Mouse (Mus musculus): ENCODE measurements around the gene Rcor1. TPM values are rescaled to one million over a fixed set of nuclear protein-coding genes. Genes with fewer than 3 reads are reported as not detected.

Rcor1 gene
- polyA plus RNA-seq, 1 experiment from 2014 or later = 9.1 TPM

DNA sequence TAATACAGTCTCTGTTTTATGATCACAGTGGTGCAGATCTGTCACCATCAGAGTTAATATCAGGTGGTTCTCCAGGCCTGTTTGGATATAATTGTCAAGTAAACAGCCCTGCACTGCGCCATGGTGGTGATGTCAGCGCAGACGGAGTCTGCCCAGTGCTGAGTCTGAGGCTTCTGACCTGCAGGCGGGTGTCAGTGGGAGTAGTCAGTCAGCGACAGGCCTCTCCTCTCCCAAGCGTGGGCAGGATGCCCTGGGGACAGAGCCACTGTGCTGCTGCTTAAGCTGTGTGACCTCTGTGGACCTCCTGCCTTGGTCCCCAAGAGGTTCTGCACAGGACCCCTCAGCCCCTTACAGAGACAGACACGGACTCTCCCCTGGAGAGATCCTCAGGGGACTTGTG, 50.0 kb downstream of the Rcor1 start:
- Histone ChIP-seq H3K4me3 (no peak overlapping the region), H3K9me3 (replicated peaks) (no peaks in the 10 kb centered on the region), H3K27ac (no peak overlapping the region), H3K36me3 (peaks cover 27% of the 10 kb centered on the region), H3K4me1 (no peaks in the 10 kb centered on the region; the same call in 1 of the 2 replicates), H3K27me3 (ENCODE audit: low read depth, poor library complexity, severe bottlenecking) (no peaks in the 10 kb centered on the region)
- no peak for DNase-seq (ENCODE audit: low spot score)
- WGBS = 89% methylated on average over 7 of the region's 7 CpGs

DNA sequence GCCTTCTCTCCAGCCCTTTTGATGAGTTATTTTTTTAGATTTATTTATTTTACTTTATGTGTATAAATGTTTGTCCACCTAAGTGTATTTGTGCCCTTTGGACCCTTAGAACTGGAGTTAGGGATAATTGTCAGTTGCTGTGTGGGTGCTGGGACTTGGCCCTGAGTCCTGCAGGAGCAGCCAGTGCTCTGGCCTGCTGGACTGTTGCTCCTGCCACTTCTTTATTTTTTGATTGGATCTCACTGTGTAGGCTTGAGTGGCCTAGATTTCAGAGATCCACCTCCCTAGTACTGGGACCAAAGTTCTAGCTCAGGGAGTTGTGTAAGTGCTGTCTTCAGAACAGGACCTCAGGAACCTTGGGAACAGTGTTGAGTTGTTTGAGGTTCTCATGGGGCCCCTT, 51.6 kb downstream of the Rcor1 start:
- H3K4me3 ChIP-seq = no peak overlapping the region
- DNase-seq (ENCODE audit: low spot score) = no peak
- no peaks in the 10 kb centered on the region for H3K27me3 ChIP-seq (ENCODE audit: low read depth, poor library complexity, severe bottlenecking)
- peaks cover 36% of the 10 kb centered on the region for H3K36me3 ChIP-seq
- H3K27ac ChIP-seq = no peak overlapping the region
- H3K4me1 ChIP-seq = no peaks in the 10 kb centered on the region; the same call in 1 of the 2 replicates
- no peaks in the 10 kb centered on the region for H3K9me3 ChIP-seq (replicated peaks)

DNA sequence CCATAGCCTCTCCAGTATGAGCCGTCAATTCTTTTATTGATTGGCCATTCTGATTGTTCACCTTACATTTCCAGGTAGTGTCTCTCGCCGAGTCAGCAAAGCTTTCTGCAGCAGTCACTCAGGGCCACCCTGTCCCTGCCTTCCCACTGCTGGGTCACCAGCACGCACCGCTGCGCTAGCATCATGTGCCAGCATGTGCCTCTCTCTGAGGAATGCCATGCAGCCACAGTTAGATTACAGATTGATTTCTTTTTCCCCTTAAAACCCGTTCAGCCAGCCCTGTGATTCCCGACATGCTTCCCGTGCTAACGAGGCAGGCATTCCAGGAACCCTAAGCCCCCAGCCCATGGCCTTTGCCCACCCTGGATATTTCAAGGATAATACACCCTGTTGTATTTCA, 52.8 kb downstream of the Rcor1 start:
- H3K9me3 ChIP-seq (replicated peaks) = no peaks in the 10 kb centered on the region
- no peaks in the 10 kb centered on the region for H3K27me3 ChIP-seq (ENCODE audit: low read depth, poor library complexity, severe bottlenecking)
- H3K27ac ChIP-seq = no peak overlapping the region
- H3K4me1 ChIP-seq = no peaks in the 10 kb centered on the region; the same call in 1 of the 2 replicates
- DNase-seq (ENCODE audit: low spot score) = no peak
- no peak overlapping the region for H3K4me3 ChIP-seq
- 90% methylated on average over 10 of the region's 10 CpGs for WGBS
- peaks cover 47% of the 10 kb centered on the region for H3K36me3 ChIP-seq

DNA sequence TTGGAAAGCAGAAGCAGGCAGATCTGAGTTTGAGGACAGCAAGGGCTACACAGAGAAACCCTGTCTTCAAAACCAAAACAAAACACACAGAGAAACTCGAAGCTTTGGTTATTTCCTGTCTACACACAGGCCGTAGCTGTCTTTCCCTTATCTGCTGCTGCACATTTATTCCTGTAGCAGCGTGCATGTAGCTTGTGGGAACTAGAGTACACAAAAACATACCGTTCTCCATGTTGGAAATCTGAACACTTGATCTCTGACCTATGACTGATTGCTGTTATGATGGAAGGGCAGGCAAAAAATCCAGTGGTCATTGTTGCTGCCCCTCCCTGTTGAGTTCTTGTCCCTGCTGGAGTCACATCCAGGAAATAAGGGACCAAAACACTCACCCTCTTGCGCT, 54.9 kb downstream of the Rcor1 start:
- H3K4me3 ChIP-seq = no peak overlapping the region
- no peak for DNase-seq (ENCODE audit: low spot score)
- H3K9me3 ChIP-seq (replicated peaks) = no peaks in the 10 kb centered on the region
- no peak overlapping the region for H3K27ac ChIP-seq
- WGBS = 88% methylated on average over 5 of the region's 5 CpGs
- H3K36me3 ChIP-seq = peaks cover 66% of the 10 kb centered on the region
- H3K27me3 ChIP-seq (ENCODE audit: low read depth, poor library complexity, severe bottlenecking) = no peaks in the 10 kb centered on the region
- H3K4me1 ChIP-seq = no peaks in the 10 kb centered on the region; the same call in 1 of the 2 replicates

DNA sequence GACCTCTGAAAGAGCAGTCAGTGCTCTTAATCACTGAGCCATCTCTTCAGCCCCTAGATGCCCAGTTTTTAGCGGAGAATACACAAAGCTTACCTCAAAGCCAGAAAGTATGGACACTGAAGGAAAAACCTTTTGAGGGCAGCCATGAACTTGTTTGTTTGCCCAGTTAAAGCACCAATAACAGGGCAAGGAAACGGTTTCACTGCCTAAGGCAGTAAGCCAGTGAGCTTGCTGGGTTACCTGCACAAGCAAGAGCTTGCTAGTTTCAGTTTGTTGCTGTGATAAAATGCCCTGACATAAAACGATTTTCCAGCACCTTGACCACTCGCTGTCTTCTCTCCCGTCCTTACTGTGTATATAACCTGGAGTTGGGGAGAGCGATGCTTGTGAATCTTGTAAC, 55.9 kb downstream of the Rcor1 start:
- no peak for DNase-seq (ENCODE audit: low spot score)
- 96% methylated on average over 6 of the region's 6 CpGs for WGBS
- Histone ChIP-seq H3K4me3 (no peak overlapping the region), H3K9me3 (replicated peaks) (no peaks in the 10 kb centered on the region), H3K36me3 (peaks cover 70% of the 10 kb centered on the region), H3K27ac (no peak overlapping the region), H3K4me1 (no peaks in the 10 kb centered on the region; the same call in 1 of the 2 replicates), H3K27me3 (ENCODE audit: low read depth, poor library complexity, severe bottlenecking) (no peaks in the 10 kb centered on the region)

DNA sequence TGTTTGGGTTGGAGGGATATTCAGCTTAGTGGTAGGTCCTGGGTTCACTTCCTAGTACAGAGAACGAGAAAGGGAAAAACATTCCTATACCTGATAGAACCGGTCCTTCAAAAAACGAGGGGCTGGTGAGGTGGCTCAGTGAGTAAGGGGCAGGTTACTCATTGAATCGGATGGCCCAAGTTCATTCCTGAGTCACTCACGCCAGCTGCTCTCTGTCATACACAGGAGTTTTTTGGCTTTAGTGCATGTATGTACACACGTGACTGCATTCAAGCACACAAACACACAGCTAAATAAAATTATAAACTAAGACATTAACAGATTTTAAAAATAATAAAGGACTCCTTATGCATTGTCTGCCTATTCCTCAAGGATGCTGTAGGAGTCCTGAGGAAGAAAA, 57.1 kb downstream of the Rcor1 start:
- no peaks in the 10 kb centered on the region; the same call in 1 of the 2 replicates for H3K4me1 ChIP-seq
- no peaks in the 10 kb centered on the region for H3K27me3 ChIP-seq (ENCODE audit: low read depth, poor library complexity, severe bottlenecking)
- no peak overlapping the region for H3K27ac ChIP-seq
- H3K9me3 ChIP-seq (replicated peaks) = no peaks in the 10 kb centered on the region
- 93% methylated on average over 6 of the region's 6 CpGs for WGBS
- H3K36me3 ChIP-seq = peaks cover 79% of the 10 kb centered on the region
- no peak for DNase-seq (ENCODE audit: low spot score)
- no peak overlapping the region for H3K4me3 ChIP-seq

DNA sequence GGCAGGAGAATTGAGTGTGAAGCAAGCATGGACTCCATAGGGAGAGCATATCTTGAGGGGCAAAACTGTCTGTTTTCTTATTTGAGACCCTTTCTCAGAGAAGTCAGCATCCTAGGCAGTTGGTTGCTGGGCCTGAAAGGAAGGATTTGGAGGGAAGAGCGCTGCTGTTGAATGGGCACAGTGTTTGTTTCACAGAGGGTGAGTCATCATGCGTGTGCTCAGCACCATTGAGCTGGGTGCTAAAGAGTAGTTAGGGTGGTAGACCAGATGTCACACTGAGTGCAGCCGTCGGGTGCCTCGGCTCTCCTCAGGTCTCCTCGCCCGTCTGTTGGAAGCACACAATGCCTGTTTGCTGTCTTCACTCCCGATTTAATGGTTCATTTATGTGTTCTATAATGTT, 57.9 kb downstream of the Rcor1 start:
- no peak for DNase-seq (ENCODE audit: low spot score)
- 95% methylated on average over 8 of the region's 8 CpGs for WGBS
- Histone ChIP-seq H3K4me1 (no peaks in the 10 kb centered on the region; the same call in 1 of the 2 replicates), H3K27ac (no peak overlapping the region), H3K9me3 (replicated peaks) (no peaks in the 10 kb centered on the region), H3K4me3 (no peak overlapping the region), H3K27me3 (ENCODE audit: low read depth, poor library complexity, severe bottlenecking) (no peaks in the 10 kb centered on the region), H3K36me3 (peaks cover 81% of the 10 kb centered on the region)

DNA sequence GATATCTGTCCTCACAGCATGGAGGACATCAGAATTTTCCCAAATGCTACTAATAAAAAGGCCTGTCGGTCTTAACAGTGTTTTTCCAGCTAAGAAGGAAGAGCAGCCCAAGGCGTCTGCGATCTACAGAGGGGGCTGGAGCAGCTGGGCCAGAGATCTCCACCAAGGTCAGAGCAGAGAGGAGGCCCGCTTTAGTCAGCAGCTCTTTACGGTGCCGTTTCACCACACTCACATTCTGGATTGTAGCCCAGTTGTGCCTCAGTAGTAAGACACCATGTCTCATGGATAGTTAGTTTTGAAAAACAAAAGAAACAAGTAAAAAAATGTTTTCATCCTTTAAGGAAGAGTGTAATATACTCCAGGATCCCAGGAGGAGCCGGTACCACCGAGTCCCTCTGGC, 72.0 kb downstream of the Rcor1 start:
- Histone ChIP-seq H3K27me3 (ENCODE audit: low read depth, poor library complexity, severe bottlenecking) (no peaks in the 10 kb centered on the region), H3K4me3 (no peak overlapping the region), H3K9me3 (replicated peaks) (no peaks in the 10 kb centered on the region), H3K27ac (no peak overlapping the region), H3K4me1 (0 out of 2 replicates have a peak, but pooled peaks cover 3% of the 10 kb centered on the region), H3K36me3 (peaks cover 94% of the 10 kb centered on the region)
- DNase-seq (ENCODE audit: low spot score) = no peak
- WGBS = 94% methylated on average over 8 of the region's 8 CpGs

DNA sequence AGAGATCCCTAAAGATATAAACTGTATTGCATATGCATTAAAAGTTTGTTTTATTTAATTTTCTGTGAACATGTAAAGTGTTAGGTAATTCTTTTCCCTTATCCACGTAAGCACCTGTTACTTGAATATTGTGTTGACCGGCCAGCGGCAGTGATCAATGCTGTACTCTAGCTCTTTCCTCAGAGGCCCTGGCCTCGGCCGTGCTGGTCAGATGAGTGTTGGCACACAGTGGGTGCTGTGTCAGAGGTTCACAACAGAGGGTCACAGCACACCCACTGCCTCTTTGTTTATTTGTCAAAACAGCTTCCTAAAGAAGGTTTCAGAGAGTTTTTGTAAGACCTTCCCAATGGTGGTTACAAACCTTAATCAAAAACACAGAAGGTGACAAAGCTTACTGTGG, 75.4 kb downstream of the Rcor1 start:
- Histone ChIP-seq H3K4me3 (no peak overlapping the region), H3K9me3 (replicated peaks) (no peaks in the 10 kb centered on the region), H3K27me3 (ENCODE audit: low read depth, poor library complexity, severe bottlenecking) (no peaks in the 10 kb centered on the region), H3K27ac (no peak overlapping the region), H3K36me3 (peaks cover 94% of the 10 kb centered on the region), H3K4me1 (no peaks in the 10 kb centered on the region)
- WGBS = 98% methylated on average over 5 of the region's 5 CpGs
- DNase-seq (ENCODE audit: low spot score) = no peak

DNA sequence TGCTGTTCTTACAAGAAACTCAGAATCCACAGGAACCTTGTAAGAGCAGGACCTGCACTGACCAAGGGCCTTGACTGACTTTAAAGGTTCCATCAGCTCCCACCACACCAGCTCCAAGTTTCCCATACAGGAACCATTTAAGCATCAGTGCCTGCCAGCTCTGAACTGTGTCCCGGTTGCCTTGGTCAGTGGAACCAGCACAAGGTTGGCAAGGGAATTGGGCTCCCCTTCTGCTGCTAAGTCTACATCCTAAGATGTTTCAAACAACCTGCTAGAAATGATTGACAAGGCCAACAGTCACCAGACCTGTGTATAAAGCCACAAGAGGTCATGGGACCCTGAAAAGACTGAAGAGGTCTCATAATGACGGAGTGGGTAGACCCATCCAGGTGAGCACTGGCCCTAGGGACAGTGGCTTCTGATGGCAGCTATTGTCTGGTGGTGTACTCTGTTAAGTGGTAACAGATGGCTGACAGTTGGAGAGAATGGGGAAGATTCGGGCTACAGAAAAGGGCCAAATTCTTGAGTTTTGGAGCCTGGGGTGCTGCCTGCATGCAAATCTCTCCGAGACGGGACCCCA, 80.4 kb downstream of the Rcor1 start:
- Histone ChIP-seq H3K9me3 (replicated peaks) (no peaks in the 10 kb centered on the region), H3K27me3 (ENCODE audit: low read depth, poor library complexity, severe bottlenecking) (no peaks in the 10 kb centered on the region), H3K4me1 (no peaks in the 10 kb centered on the region), H3K4me3 (no peak overlapping the region), H3K27ac (no peak overlapping the region), H3K36me3 (peaks cover 51% of the 10 kb centered on the region)
- DNase-seq (ENCODE audit: low spot score) = no peak
- 90% methylated on average over 5 of the region's 5 CpGs for WGBS

DNA sequence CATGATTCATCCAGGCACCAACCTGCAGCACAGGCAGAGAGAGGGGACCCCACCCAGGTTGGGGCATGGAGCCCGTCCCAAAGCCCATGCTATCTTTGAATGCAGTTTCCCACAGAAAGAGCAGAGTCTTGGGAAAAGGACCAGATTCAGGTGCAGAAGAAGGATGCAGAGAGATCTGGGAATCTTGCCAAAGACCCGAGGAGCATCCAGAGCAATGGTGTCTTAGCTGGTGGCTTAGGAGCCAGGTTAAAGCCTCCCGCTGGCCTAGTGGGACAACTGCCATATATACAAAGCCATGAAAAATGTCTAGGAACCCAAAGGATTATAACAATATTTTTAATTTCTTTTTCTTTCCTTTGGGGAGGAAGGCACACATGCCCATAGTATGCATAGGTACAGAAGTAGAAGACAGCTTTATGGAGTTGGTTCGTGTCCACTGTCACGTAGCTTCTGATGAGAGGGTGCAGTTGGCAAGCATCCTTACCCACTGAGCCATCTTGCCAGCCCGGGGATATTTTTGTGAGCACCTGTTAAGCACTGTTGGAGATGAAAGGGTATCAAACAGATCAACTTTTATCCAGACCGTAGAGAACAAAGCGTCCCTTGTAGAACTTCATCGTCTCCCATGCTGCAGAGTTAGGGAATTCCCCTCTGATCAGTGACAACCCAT, 82.0 kb downstream of the Rcor1 start:
- H3K27me3 ChIP-seq (ENCODE audit: low read depth, poor library complexity, severe bottlenecking) = no peaks in the 10 kb centered on the region
- 93% methylated on average over 9 of the region's 9 CpGs for WGBS
- no peaks in the 10 kb centered on the region for H3K4me1 ChIP-seq
- DNase-seq (ENCODE audit: low spot score) = no peak
- no peak overlapping the region for H3K4me3 ChIP-seq
- H3K9me3 ChIP-seq (replicated peaks) = no peaks in the 10 kb centered on the region
- H3K36me3 ChIP-seq = peaks cover 40% of the 10 kb centered on the region
- H3K27ac ChIP-seq = no peak overlapping the region

DNA sequence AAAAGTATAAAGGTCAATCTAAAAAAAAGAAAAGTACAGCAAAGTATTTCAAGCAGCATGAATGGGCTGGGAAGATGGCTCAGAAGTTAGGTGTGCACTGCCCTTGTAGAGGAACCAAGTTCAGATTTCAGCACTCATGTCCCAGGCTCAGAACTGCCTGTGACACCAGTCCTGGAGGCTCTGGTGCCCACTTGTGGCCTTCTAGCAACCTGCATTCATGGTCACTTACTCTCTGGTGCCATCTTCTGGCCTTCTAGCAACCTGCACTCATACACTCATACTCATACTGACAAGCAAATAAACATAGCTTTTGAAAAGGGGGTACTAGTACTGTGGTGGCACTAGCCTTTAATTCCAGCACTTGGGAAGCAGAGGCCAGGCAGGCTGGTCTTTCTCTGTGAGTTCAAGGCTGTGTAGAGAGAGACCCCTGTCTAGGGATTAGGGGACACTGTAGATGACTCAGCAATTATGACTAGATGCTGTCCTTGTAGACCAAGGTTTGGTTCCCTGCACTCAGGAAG, 83.2 kb downstream of the Rcor1 start:
- no peak for DNase-seq (ENCODE audit: low spot score)
- Histone ChIP-seq H3K27ac (no peak overlapping the region), H3K36me3 (peaks cover 30% of the 10 kb centered on the region), H3K4me3 (no peak overlapping the region), H3K9me3 (replicated peaks) (no peaks in the 10 kb centered on the region), H3K27me3 (ENCODE audit: low read depth, poor library complexity, severe bottlenecking) (no peaks in the 10 kb centered on the region), H3K4me1 (no peaks in the 10 kb centered on the region)

DNA sequence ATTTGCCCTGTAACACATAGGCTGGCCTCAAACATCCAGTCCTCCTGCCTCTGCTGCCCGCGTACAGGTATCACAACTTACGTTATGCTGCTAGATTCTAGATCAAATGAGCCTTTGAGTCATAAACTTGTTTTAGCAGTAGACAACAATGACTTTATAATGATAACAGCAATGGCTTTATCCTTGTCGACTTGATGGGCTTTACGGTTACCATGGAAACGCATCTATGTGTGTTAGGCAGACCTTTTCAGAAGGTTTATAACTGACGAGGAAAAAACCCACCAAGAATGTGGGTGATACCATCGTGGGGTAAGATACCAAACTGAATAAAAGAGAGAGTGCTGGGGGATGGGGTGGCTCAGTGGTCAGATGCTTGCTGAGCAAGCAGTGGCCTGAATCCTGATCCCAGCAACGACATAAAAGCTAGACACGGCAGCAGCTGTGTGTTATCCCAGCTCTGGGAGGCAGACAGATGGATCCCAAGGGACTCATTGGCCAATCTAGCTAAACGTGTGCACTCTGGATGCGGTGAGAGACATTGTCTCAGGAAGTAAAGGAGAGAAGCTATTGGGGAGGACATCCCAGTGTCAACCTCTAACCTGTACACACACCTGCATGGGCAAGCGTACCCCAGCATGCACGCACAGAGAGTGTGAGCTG, 85.6 kb downstream of the Rcor1 start:
- Histone ChIP-seq H3K36me3 (peaks cover 7% of the 10 kb centered on the region; the same call in 1 of the 2 replicates), H3K9me3 (replicated peaks) (no peaks in the 10 kb centered on the region), H3K27me3 (ENCODE audit: low read depth, poor library complexity, severe bottlenecking) (no peaks in the 10 kb centered on the region), H3K4me1 (no peaks in the 10 kb centered on the region), H3K27ac (no peak overlapping the region), H3K4me3 (no peak overlapping the region)
- DNase-seq (ENCODE audit: low spot score) = no peak
- WGBS = 89% methylated on average over 14 of the region's 14 CpGs
